Mouse (Mus musculus) embryonic facial prominence, embryonic 12.5 days (tissue): ENCODE results near the gene Alkbh3. TPM values are rescaled to one million over a fixed set of nuclear protein-coding genes. Genes with fewer than 3 reads are reported as not detected.

Experiments
- ATAC-seq: fragments of 200-750 bp; cut with Nextera tagmentation; 2 replicates; pipeline ENCODE4 v1.8.0; 2017; ENCODE audit not compliant: insufficient number of reproducible peaks, insufficient read depth, low FRiP score, low TSS enrichment
- H3K27ac ChIP-seq: fragments of 300-500 bp; sonication (generic); 2 replicates; pipeline ENCODE4 v1.5.1; 2016; ENCODE audit warnings: mild to moderate bottlenecking
- H3K27me3 ChIP-seq: fragments of 300-500 bp; sonication (generic); 2 replicates; pipeline ENCODE4 v1.6.1; 2016; ENCODE audit warnings: mild to moderate bottlenecking, moderate library complexity
- H3K36me3 ChIP-seq: fragments of 300-500 bp; sonication (generic); 2 replicates; pipeline ENCODE4 v1.6.1; 2016; ENCODE audit warnings: mild to moderate bottlenecking
- H3K4me1 ChIP-seq: fragments of 300-500 bp; sonication (generic); 2 replicates; pipeline ENCODE4 v1.6.1; 2016
- H3K4me2 ChIP-seq: fragments of 300-500 bp; sonication (generic); replicated peaks from 2 replicates; pipeline ENCODE4 v1.6.1; 2016; ENCODE audit warnings: mild to moderate bottlenecking, moderate library complexity
- H3K4me3 ChIP-seq: fragments of 300-500 bp; sonication (generic); 2 replicates; pipeline ENCODE4 v1.5.1; 2016; ENCODE audit warnings: mild to moderate bottlenecking
- H3K9ac ChIP-seq: fragments of 300-500 bp; sonication (generic); 2 replicates; pipeline ENCODE4 v1.6.1; 2016; ENCODE audit warnings: mild to moderate bottlenecking, moderate library complexity
- H3K9me3 ChIP-seq: fragments of 300-500 bp; sonication (generic); 2 replicates; pipeline ENCODE4 v1.6.1; 2016; ENCODE audit warnings: mild to moderate bottlenecking, moderate library complexity
- WGBS: fragments of 180-500 bp; shearing (Covaris S2); methylation state at CpG from one replicate; pipeline ENCODE4 v1.1.7; 2016; 5-methylcytosine and 5-hydroxymethylcytosine counted together
- polyA plus RNA-seq: library from polyadenylated mRNA; unstranded; fragments of >200 nt; fragmentation: Nextera tagmentation; extraction: Ambion mirVana; gene quantifications from 2 replicates; pipeline ENCODE4 v1.2.1, GENCODE M21; 2016

The Alkbh3 gene
- polyA plus RNA-seq, 1 experiment from 2014 or later = 74.9 TPM

GRCm38 (mm10) chr2:93941670-93942069 lies 68.9 kb downstream of the Alkbh3 start:
- WGBS = 78% methylated on average over 11 of the region's 11 CpGs
- Histone ChIP-seq H3K4me3 (no peak overlapping the region), H3K27me3 (no peaks in the 10 kb centered on the region), H3K4me1 (peaks cover 6% of the 10 kb centered on the region; the same call in 1 of the 2 replicates), H3K4me2 (no peak overlapping the region), H3K27ac (no peak overlapping the region), H3K36me3 (no peaks in the 10 kb centered on the region), H3K9ac (no peak overlapping the region), H3K9me3 (no peaks in the 10 kb centered on the region)
- ATAC-seq = no peak

- Histone ChIP-seq H3K27ac (no peak overlapping the region), H3K27me3 (no peaks in the 10 kb centered on the region), H3K9ac (no peak overlapping the region), H3K36me3 (no peaks in the 10 kb centered on the region), H3K4me2 (no peak overlapping the region), H3K4me1 (peaks cover 6% of the 10 kb centered on the region; the same call in 1 of the 2 replicates), H3K4me3 (no peak overlapping the region), H3K9me3 (no peaks in the 10 kb centered on the region)
- WGBS = 81% methylated on average over 9 of the region's 9 CpGs
- ATAC-seq = no peak
These were observed 72.1 kb downstream of the Alkbh3 start for GRCm38 (mm10) chr2:93938534-93938933.

Other genes with a start within 250 kb of the Alkbh3 start
- gene Ext2, start 188.2 kb downstream of the Alkbh3 start, polyA plus RNA-seq = 105 and 112 TPM in 2 replicates
- 9.6 and 9.8 TPM in 2 replicates for gene Accs, start 160.9 kb downstream of the Alkbh3 start, polyA plus RNA-seq
- gene Accsl, start 141.7 kb downstream of the Alkbh3 start, polyA plus RNA-seq = not detected in 2 replicates
- gene Gm13889, start 53.6 kb downstream of the Alkbh3 start, polyA plus RNA-seq = 6.1 and 8.3 TPM in 2 replicates
- not detected in 2 replicates for gene Gm27027, start 14.5 kb downstream of the Alkbh3 start, polyA plus RNA-seq
- 103 and 104 TPM in 2 replicates for gene Hsd17b12, start 147.2 kb upstream of the Alkbh3 start, polyA plus RNA-seq